In the genomic region with DNA sequence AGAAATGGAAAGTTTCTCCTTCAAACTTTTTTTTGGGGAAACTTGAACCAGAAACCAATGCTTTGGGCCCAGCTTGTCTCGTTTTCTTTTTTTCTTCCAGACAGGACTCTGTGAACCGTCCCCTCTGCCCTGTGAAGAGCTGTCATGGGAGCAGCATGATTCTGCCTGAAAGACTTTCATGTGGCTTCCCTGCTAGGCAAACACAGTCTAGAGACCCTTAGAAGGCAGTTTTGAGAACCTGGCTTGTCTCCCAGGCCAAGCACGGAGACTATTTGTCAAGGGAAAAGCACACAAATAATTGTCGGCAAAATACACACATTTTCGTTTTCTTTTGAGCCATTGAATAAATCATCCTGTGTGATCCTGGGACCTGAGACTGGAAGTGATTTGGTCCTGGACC, we compare ENCODE assay signal across 14 mouse cellular contexts.
"Had no signal": no experiment of that assay in that cellular context is flagged by ENCODE, and none has a peak within 500 bp of the region (broad histone marks: within the 10 kb centered on the region; RNA-seq: fewer than 3 reads in every experiment).

No protein-coding gene starts in this region.

- H3K27ac ChIP-seq: kidney, embryonic 15.5 days; limb, embryonic 15.5 days; liver, embryonic 13.5 days; midbrain, embryonic 13.5 days; neural tube, embryonic 12.5 days had no signal

- H3K4me2 ChIP-seq: intestine, embryonic 15.5 days; kidney, embryonic 15.5 days; limb, embryonic 15.5 days; liver, embryonic 13.5 days; midbrain, embryonic 13.5 days; neural tube, embryonic 12.5 days had no signal

- H3K4me3 ChIP-seq: intestine, embryonic 15.5 days; kidney, embryonic 15.5 days; limb, embryonic 15.5 days; liver, embryonic 13.5 days; midbrain, embryonic 13.5 days; neural tube, embryonic 12.5 days had no signal

- H3K9ac ChIP-seq: intestine, embryonic 15.5 days; kidney, embryonic 15.5 days; limb, embryonic 15.5 days; liver, embryonic 13.5 days; liver, postnatal 0 days; midbrain, embryonic 13.5 days; neural tube, embryonic 12.5 days had no signal

- H3K9me3 ChIP-seq: intestine, embryonic 15.5 days; kidney, embryonic 15.5 days; limb, embryonic 15.5 days; liver, embryonic 13.5 days; midbrain, embryonic 13.5 days; neural tube, embryonic 12.5 days had no signal

- DNase-seq: kidney, adult 2 months; kidney, postnatal 25 days; layer of hippocampus, adult 9-11 months; layer of hippocampus, postnatal 36 days; liver, embryonic 13.5 days; liver, postnatal 0 days; right cerebral cortex, postnatal 25 days; thymus, postnatal 14 days had no signal

- H3K4me1 ChIP-seq: liver, embryonic 13.5 days had no signal

- H3K27me3 ChIP-seq: intestine, embryonic 15.5 days; limb, embryonic 15.5 days had no signal

- H3K36me3 ChIP-seq: intestine, embryonic 15.5 days; kidney, embryonic 15.5 days; limb, embryonic 15.5 days; liver, embryonic 13.5 days; midbrain, embryonic 13.5 days; neural tube, embryonic 12.5 days had no signal

- ATAC-seq: hindbrain, embryonic 16.5 days; intestine, embryonic 15.5 days; liver, postnatal 0 days; midbrain, embryonic 13.5 days had no signal
